In the genomic region with DNA sequence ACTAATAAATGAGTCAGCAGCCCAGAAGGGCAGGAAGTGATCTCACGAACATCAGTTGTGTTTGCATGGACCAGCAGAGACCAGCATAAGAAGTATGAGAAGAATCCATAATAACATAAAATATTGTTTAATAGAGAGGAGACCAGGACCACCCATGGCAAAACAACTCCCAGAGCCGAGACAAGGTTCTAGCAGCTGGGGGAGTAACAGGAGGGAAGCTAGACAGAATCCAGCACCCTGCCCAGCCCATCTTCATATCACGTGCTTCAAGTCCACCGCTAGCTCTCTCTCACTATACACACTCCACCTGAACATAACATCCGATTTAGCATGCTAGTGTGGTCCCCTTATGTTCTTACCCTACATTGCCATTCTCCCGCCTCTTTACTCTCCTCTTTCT, we compare ENCODE assay signal across 31 mouse cellular contexts.
"Had no signal": no experiment of that assay in that cellular context is flagged by ENCODE, and none has a peak within 500 bp of the region (broad histone marks: within the 10 kb centered on the region; RNA-seq: fewer than 3 reads in every experiment).

No protein-coding gene starts in this region.

- H3K36me3 ChIP-seq: limb, embryonic 10.5 days; limb, embryonic 12.5 days; limb, embryonic 13.5 days; limb, embryonic 15.5 days; liver, embryonic 12.5 days; liver, embryonic 13.5 days; liver, embryonic 15.5 days; lung, embryonic 15.5 days; midbrain, embryonic 10.5 days; midbrain, embryonic 12.5 days; midbrain, embryonic 13.5 days; midbrain, embryonic 15.5 days; neural tube, embryonic 12.5 days had no signal

- H3K4me2 ChIP-seq: limb, embryonic 12.5 days; limb, embryonic 13.5 days; limb, embryonic 15.5 days; liver, embryonic 11.5 days; liver, embryonic 12.5 days; liver, embryonic 13.5 days; liver, embryonic 15.5 days; lung, embryonic 14.5 days; lung, embryonic 15.5 days; midbrain, embryonic 12.5 days; midbrain, embryonic 13.5 days; midbrain, embryonic 15.5 days; neural tube, embryonic 12.5 days had no signal

- H3K4me1 ChIP-seq: limb, embryonic 10.5 days; limb, embryonic 12.5 days; limb, embryonic 13.5 days; limb, embryonic 15.5 days; liver, embryonic 12.5 days; liver, embryonic 13.5 days; liver, embryonic 15.5 days; lung, embryonic 15.5 days; megakaryocyte, embryonic 14.5 days; midbrain, embryonic 10.5 days; midbrain, embryonic 12.5 days; midbrain, embryonic 13.5 days; midbrain, embryonic 15.5 days; neural tube, embryonic 12.5 days had no signal

- ATAC-seq: liver, embryonic 12.5 days; lung, postnatal 0 days; midbrain, embryonic 13.5 days; midbrain, embryonic 15.5 days had no signal

- H3K9ac ChIP-seq: limb, embryonic 12.5 days; limb, embryonic 13.5 days; limb, embryonic 15.5 days; liver, embryonic 12.5 days; liver, embryonic 13.5 days; liver, embryonic 14.5 days; liver, embryonic 15.5 days; liver, postnatal 0 days; lung, embryonic 14.5 days; lung, embryonic 15.5 days; midbrain, embryonic 12.5 days; midbrain, embryonic 13.5 days; midbrain, embryonic 15.5 days; neural tube, embryonic 12.5 days had no signal

- H3K4me3 ChIP-seq: left cerebral cortex, adult 2 months; limb, embryonic 10.5 days; limb, embryonic 12.5 days; limb, embryonic 13.5 days; limb, embryonic 15.5 days; liver, embryonic 12.5 days; liver, embryonic 13.5 days; liver, embryonic 15.5 days; lung, embryonic 15.5 days; megakaryocyte, embryonic 14.5 days; midbrain, embryonic 10.5 days; midbrain, embryonic 12.5 days; midbrain, embryonic 13.5 days; midbrain, embryonic 15.5 days; myocyte; neural tube, embryonic 12.5 days had no signal

- H3K27me3 ChIP-seq: limb, embryonic 12.5 days; limb, embryonic 13.5 days; limb, embryonic 15.5 days; liver, embryonic 12.5 days; liver, embryonic 13.5 days; liver, embryonic 15.5 days; lung, embryonic 15.5 days; megakaryocyte, embryonic 14.5 days; midbrain, embryonic 12.5 days; midbrain, embryonic 13.5 days; midbrain, embryonic 15.5 days; neural tube, embryonic 12.5 days had no signal

- H3K9me3 ChIP-seq: limb, embryonic 10.5 days; limb, embryonic 12.5 days; limb, embryonic 13.5 days; limb, embryonic 15.5 days; liver, embryonic 12.5 days; liver, embryonic 13.5 days; liver, embryonic 15.5 days; lung, embryonic 15.5 days; midbrain, embryonic 10.5 days; midbrain, embryonic 12.5 days; midbrain, embryonic 13.5 days; midbrain, embryonic 15.5 days; neural tube, embryonic 12.5 days had no signal

- H3K27ac ChIP-seq: left cerebral cortex, adult 2 months; limb, embryonic 10.5 days; limb, embryonic 12.5 days; limb, embryonic 13.5 days; limb, embryonic 15.5 days; liver, embryonic 12.5 days; liver, embryonic 13.5 days; liver, embryonic 14.5 days; liver, embryonic 15.5 days; lung, embryonic 15.5 days; macrophage; midbrain, embryonic 10.5 days; midbrain, embryonic 12.5 days; midbrain, embryonic 13.5 days; midbrain, embryonic 15.5 days; neural tube, embryonic 12.5 days had no signal

- DNase-seq: left cerebral cortex, postnatal 4 days; liver; liver, embryonic 13.5 days; liver, postnatal 0 days; lung, adult 18-20 months; lung, adult 2 months; lung, embryonic 14.5 days; lung, postnatal 10 days; lung, postnatal 14 days; lung, postnatal 36 days; lung, postnatal 4 days; midbrain, embryonic 14.5 days had no signal
